Mouse (Mus musculus) liver, adult (tissue): ENCODE measurements around the gene Sphkap.

Source experiments
- GATA4 ChIP-seq: IDR thresholded peaks from 2 replicates; pipeline ENCODE4 v1.6.1; 2014; ENCODE audit warnings: mild to moderate bottlenecking, low read length; ENCODE audit not compliant: insufficient replicate concordance

Gene Sphkap

DNA sequence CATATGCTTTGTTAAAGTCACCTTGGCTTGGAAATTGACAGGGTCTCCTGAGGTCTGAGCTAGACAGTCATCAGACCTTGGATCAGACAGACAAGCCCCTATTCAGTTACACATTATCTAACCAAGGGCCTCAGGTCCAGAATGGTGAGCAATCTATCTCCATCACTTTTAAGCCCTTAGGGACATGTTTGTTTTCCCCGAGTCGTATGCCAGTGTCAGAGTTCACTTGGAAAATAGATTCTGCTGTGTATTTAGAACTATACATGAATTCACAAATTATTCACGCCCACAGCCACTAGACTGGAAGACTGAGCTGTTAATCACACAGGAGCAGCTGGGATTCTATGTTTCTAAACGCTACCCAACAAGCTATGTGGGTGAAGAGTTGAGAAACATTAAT, 91.1 kb downstream of the Sphkap start:
- no peak for TF ChIP-seq GATA4

DNA sequence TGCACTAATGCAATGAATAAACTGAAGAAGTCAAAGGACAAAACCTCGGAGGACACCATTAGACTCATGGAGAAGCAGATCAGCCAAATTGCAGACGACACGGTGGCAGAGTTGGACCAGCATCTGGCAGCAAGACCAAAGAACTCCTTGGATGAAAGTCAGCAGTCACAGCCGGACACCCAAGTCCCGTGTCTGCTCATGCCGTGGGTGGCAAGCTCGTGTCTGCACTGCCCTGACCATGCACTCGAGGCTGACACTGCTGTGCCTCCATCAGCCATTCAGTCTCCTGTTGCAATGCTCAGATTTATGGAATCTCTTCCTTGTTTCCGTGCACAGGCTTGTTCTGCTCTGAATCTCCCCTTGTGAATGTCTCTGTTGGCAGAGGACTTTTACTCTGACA, 92.9 kb downstream of the Sphkap start:
- TF ChIP-seq GATA4 = no peak

DNA sequence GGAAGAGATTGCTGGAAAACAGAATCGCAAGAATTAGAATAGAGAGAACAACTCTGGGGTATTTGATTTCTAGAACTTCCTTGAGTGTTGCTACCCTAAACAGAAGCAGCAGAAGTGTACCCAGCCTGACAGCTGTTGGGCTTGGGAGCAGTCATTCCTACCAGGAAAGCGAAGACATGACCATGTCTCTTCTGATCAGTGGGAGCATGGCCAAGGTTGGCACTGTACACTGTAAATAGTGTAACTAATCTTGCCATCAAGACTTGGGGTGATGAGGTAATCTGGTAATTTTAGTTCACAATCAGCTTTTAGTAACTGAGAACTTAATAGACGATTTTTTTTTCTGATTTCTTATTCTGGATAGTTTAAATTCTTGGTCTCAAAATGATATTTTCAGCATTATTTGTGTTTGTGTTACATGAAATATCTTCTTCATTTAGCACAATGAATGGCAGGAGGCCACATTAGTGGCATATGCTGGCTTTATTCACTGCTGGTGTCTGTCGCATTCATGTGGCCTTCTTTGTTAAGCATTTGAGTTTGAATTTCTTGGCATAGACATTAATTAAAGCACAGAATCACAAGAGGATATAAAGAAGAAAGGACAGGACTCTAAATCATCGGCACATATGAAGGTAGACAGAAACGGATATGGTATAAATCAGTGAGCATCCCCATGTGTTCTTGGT, 96.2 kb downstream of the Sphkap start:
- TF ChIP-seq GATA4 = no peak

DNA sequence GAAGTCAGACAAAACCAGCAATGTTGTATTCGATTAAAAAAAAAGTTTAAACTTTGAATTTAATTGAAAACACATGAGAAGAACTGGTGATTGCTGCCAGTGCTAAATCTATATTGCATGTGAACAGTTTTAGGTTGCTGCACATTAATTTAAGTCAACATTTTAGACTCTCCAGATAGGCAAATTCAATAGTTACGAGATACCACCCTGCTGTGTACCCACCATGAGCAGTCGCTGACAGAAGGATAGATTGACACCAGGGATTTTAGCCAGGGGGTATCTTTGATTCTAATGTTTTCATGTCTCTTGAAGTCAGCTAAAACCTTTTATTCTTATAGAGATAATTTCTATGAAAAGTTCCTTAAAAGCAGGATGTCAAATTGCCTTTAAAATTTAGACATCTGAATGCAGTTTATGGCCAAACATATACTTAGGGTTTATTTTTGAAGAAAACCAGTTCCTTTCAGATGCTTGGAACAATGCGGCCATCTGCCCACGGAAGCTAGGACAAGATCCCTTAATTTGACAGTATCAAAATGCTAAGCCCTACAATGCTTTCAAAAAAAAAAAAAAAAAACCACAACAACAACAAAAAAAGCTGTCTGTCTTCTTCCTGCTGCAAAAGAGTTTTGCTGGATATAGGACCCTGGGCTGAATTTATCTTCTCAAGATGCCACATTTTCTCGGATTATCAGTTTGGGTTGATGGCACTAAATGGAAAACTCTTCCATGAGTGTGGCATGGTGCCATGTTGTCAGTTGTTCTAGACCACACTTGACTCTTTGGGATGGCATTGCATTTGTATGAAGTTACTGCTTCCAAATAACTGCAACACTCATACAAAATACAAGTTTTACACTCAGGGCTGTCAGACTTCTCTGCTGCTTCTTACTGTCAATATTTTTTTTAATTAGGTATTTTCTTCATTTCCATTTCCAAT, 110.6 kb downstream of the Sphkap start:
- no peak for TF ChIP-seq GATA4

DNA sequence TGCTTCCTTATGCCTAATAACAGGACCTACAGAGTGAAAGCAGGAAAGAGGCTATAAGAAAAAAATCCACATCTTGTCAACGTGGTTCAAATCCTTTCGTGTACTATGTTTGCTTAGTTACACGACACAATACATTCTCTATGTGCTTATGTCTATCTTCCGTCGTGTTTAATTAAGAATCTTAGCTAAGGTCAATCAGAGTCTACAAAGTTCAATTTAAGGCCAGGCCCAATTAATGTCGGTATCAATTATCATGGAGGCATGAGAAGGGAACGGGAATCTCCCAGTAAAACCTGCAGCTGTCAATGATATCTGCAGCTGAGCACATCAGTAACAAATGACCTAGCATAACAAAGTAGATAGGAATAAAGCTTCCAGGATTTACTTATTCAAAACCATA, 122.1 kb downstream of the Sphkap start:
- no peak for TF ChIP-seq GATA4

DNA sequence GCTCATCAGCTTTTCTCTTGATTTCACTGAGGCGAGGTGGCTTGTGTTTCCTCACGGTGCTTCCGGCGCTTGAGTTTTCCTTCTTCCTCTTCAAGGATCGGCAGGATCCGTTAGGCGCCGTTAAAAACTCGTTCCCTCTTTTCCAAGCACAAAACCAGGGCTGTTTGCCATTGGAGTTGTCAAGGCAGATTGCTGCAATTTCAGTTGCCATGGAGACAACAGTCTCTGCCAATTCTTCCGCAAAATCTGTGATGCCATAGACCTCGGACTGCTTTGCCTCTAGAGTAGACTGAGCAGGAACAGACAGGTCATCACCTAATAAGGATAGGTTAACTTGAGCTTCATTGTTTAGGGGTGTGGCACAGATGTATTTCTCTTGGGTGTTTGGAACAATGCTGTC, 131.0 kb downstream of the Sphkap start:
- no peak for TF ChIP-seq GATA4

DNA sequence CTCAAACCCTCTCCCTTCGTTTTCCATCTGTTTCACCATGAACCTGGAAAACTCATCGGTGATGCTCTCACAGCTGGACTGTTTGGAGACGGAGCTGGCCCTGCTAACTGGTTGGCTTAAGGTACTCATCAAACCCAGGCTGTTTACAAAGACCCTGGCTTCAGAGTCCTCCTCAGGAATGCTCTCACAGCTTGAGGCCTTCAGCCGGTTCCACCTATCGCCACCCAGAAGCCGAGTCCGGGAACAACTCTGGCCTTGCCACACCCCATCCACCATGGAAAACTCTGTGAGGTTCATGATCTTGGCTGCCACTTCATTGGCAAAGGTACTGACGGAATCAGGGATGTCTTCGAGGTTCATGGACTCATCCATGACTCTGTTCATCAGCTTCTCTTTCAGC, 131.4 kb downstream of the Sphkap start:
- TF ChIP-seq GATA4 = no peak

DNA sequence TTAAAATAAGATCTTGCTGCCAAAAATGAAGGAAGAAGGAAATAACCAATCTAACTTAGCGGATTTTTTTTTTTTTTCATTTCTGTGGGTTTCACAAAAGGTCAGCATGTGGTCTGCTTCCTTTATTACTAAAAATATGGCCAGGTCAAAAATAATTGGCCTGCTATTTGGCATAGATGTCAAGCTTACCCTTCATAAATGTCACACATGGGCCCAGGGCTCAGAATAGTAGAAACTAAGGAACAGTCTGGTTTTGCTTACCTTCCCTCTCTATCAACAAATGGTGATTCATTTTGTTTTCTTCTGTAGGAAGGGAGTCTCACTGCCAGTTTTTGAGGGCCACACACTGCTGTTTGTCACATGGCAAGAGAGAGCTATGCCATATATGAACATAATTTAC, 156.3 kb downstream of the Sphkap start:
- TF ChIP-seq GATA4 = no peak

DNA sequence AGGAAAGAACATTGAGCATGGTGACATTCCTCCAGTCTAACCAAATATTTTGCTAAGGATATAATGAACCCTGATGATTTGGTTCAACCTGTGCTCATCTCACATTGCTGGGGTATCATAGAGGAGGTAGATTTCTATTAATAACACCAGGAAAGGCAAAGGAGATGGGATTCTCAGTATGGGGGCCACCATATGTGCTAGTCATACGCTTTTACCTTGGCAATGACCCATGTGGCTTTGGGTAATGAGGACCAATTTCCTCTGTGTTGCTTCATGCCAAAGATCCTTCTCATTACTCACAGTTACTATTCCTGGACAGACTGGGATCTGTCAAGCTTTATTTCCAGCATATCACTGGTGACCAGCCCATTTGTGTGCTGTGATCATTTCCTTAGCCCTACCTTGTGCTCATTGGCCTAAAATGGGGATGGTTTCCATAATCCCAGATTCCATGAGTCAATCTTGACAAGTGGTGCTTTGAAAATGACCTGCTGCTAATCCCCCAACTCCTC, 159.7 kb downstream of the Sphkap start:
- TF ChIP-seq GATA4 = no peak

DNA sequence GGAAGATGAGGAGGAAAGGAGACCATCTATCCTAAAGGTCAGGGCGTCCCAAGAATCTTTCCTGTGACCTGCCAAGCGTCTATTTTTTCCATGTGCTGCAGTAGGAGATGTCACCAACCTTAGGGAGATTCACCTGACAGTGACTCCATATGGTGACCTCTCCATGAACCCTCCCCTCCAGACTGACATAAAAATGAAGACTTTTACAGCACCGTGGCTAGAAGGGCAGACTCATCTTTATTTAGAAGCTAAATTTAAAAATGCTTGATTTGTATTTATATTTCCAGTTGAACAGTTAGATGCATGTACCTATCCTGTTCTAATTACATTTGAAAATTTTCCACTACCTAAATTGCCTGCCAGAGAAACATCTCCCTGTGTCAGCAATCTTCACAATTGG, 180.1 kb downstream of the Sphkap start:
- TF ChIP-seq GATA4 = no peak

DNA sequence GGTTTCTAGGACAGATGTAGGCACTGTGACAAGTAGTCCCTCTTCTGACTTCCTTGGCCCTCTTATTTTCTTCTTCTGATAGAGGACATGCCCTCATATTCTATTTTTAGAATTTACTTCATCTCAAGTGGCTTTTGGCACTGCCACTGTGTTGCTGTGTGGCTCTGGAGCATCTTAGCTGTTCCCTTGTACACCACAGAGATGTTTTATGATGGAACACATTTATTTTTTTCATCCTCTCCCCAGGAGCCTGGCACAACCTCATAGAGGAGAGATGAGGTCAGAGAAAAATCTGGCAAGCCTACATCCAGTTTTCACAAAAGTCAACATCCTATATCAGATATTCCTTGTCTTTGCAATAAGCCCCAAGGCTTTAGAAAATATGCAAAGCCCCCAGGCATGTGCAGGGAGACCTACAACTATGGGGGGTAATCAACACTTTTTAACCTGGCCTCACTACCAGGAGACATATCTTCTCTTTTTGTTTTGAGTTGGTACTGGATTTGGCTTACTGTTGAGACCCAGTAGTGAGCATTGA, 183.5 kb downstream of the Sphkap start:
- TF ChIP-seq GATA4 = no peak

DNA sequence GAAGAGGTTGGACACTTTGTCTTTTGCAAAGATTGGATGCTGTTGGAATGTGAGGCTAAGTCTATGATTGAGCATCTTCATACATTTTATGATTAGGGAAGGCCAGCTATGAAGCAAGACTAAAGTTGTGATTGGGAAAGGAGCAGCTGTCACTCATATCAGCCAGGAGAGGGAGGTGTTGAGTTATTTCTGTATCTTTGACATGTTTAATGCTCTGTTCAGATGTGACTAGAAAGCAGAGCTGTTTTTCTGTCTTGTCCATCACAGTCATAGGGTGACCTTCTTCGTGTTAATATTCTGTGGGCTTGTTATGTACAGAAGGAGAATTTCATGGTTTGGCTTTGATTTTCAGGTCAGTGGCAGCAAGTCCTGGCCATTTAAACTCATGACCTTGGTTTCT, 184.9 kb downstream of the Sphkap start:
- TF ChIP-seq GATA4 = no peak

DNA sequence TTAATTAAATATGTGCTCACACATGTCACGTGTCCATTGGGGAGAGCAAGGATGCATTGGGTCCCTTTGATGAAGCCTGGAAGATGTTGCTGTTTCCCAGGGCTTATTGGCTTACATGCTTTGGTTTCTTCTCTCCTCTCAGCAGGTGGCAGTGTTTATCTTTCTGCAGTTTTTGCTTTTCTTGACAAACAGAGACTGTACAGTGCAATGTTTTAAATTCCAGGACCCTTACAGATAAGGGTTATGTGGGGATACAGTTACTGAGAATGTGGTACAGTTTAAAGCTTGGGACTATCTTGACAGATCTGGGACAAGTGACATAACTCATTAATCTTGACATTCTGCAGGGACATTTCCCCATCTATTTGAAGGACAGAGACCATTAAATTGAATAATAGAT, 189.7 kb downstream of the Sphkap start:
- no peak for TF ChIP-seq GATA4

DNA sequence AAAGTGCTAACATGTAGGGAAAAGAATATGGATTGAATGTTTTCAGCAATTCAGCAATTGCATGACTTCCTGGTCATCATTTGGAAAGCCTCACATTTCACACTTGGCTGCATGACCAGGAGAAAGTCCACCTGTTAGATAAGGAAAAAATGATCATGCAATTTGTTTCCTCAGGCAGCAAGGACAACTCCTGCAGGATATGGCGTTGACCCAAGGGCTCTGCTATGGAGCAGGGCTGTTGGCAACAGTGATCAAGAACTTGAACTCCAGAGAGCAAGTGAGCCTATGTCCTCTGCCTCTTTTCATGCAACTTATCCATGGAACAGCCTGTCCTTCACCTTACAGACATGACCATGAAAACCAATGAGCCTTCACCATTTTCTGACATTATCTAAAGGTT, 198.0 kb downstream of the Sphkap start:
- no peak for TF ChIP-seq GATA4
